Mouse (Mus musculus) layer of hippocampus, adult 2 months (tissue): ENCODE results near the gene Nrxn2. TPM values are rescaled to one million over a fixed set of nuclear protein-coding genes. Genes with fewer than 3 reads are reported as not detected.
A peak's percentile ranks its signal among the peaks of the same experiment; 100 is the strongest.

Experiments used
- DNase-seq, 2 experiments: peaks; one replicate each; pipeline ENCODE4 v3.0.0; 2022; ENCODE audit warnings: low spot score in 2 of 2
- H3K27ac ChIP-seq: fragments of 200-600 bp; 2 replicates; pipeline ENCODE4 v1.8.1; 2022
- H3K4me3 ChIP-seq: fragments of 200-600 bp; 2 replicates; pipeline ENCODE4 v1.8.1; 2022; ENCODE audit warnings: mild to moderate bottlenecking
- CTCF ChIP-seq: fragments of 200-600 bp; conservative IDR thresholded peaks from 2 replicates; pipeline ENCODE4 v1.8.1; 2022; ENCODE audit warnings: antibody characterized with exemption, mild to moderate bottlenecking, moderate library complexity
- total RNA-seq, 2 experiments: library from RNA; stranded (reverse); gene quantifications; 2 replicates each; pipeline ENCODE4 v1.2.3; 2021

The Nrxn2 gene
- total RNA-seq, 2 experiments from 2014 or later = 405 to 437 TPM

- no peak for TF ChIP-seq CTCF
- Histone ChIP-seq H3K4me3 (no peak overlapping the region), H3K27ac (peak overlapping the region; percentile 44; the same call in 1 of the 2 replicates)
- DNase-seq = no peak
Measured at GRCm38 (mm10) chr19:6510546-6510945, 92.0 kb downstream of the Nrxn2 start.

- peak; percentile 53 for TF ChIP-seq CTCF
- H3K4me3 ChIP-seq = no peak overlapping the region
- DNase-seq = no peak
- peak overlapping the region; percentile 57; the same call in 1 of the 2 replicates for H3K27ac ChIP-seq
Measured at GRCm38 (mm10) chr19:6513389-6514139, 95.0 kb downstream of the Nrxn2 start.

GRCm38 (mm10) chr19:6514940-6515339 is 96.4 kb downstream of the Nrxn2 start:
- no peak for DNase-seq
- H3K4me3 ChIP-seq = no peak overlapping the region
- no peak for TF ChIP-seq CTCF
- no peak overlapping the region for H3K27ac ChIP-seq

GRCm38 (mm10) chr19:6515448-6515847 is 96.9 kb downstream of the Nrxn2 start:
- Histone ChIP-seq H3K27ac (no peak overlapping the region), H3K4me3 (no peak overlapping the region)
- TF ChIP-seq CTCF = no peak

GRCm38 (mm10) chr19:6516153-6516552 is 97.6 kb downstream of the Nrxn2 start:
- no peak for DNase-seq
- no peak for TF ChIP-seq CTCF
- Histone ChIP-seq H3K27ac (peak overlapping the region; percentile 11; the same call in 1 of the 2 replicates), H3K4me3 (no peak overlapping the region)

More at GRCm38 (mm10) chr19:6515448-6515847, 96.9 kb downstream of the Nrxn2 start:
- DNase-seq = no peak

- no peak overlapping the region; the same call in 1 of the 2 replicates for H3K4me3 ChIP-seq
- TF ChIP-seq CTCF = no peak
- H3K27ac ChIP-seq = peak overlapping the region; percentile 80
- DNase-seq = peak; percentile 56 to 81
Measured at GRCm38 (mm10) chr19:6518601-6519000, 100.1 kb downstream of the Nrxn2 start.

GRCm38 (mm10) chr19:6519483-6519882 is 101.0 kb downstream of the Nrxn2 start:
- Histone ChIP-seq H3K4me3 (no peak overlapping the region), H3K27ac (peak overlapping the region; percentile 80)
- DNase-seq = peak; percentile 49 to 61
- TF ChIP-seq CTCF = no peak

GRCm38 (mm10) chr19:6521630-6522029 is 103.1 kb downstream of the Nrxn2 start:
- H3K27ac ChIP-seq = no peak overlapping the region
- no peak for DNase-seq

GRCm38 (mm10) chr19:6522289-6522688 is 103.8 kb downstream of the Nrxn2 start:
- peak overlapping the region; percentile 57; the same call in 1 of the 2 replicates for H3K27ac ChIP-seq
- H3K4me3 ChIP-seq = no peak overlapping the region
- no peak for DNase-seq
- no peak for TF ChIP-seq CTCF

More at GRCm38 (mm10) chr19:6521630-6522029, 103.1 kb downstream of the Nrxn2 start:
- no peak overlapping the region for H3K4me3 ChIP-seq
- no peak for TF ChIP-seq CTCF

- TF ChIP-seq CTCF = no peak
- Histone ChIP-seq H3K27ac (peak overlapping the region; percentile 32; the same call in 1 of the 2 replicates), H3K4me3 (no peak overlapping the region)
- no peak for DNase-seq
Measured at GRCm38 (mm10) chr19:6525023-6525422, 106.5 kb downstream of the Nrxn2 start.

GRCm38 (mm10) chr19:6526010-6526409 is 107.5 kb downstream of the Nrxn2 start:
- DNase-seq = no peak
- H3K27ac ChIP-seq = no peak overlapping the region

GRCm38 (mm10) chr19:6527439-6527838 is 108.9 kb downstream of the Nrxn2 start:
- DNase-seq = no peak
- peak overlapping the region; percentile 81 for H3K27ac ChIP-seq
- no peak for TF ChIP-seq CTCF
- H3K4me3 ChIP-seq = no peak overlapping the region

More at GRCm38 (mm10) chr19:6526010-6526409, 107.5 kb downstream of the Nrxn2 start:
- TF ChIP-seq CTCF = no peak
- no peak overlapping the region for H3K4me3 ChIP-seq

GRCm38 (mm10) chr19:6527839-6528531 is 109.5 kb downstream of the Nrxn2 start:
- TF ChIP-seq CTCF = no peak
- H3K4me3 ChIP-seq = no peak overlapping the region
- no peak for DNase-seq
- peak overlapping the region; percentile 81 for H3K27ac ChIP-seq
